Mouse (Mus musculus) MEL (cell line): ENCODE measurements around the gene Grhl3. TPM values are rescaled to one million over a fixed set of nuclear protein-coding genes. Genes with fewer than 3 reads are reported as not detected.

Experiments
- DNase-seq: peaks from one replicate; pipeline ENCODE4 v3.0.0; 2011; ENCODE audit warnings: low read depth, low spot score
- H3K27ac ChIP-seq: 2 replicates; pipeline ENCODE4 v1.5.1; 2012; ENCODE audit warnings: low read depth, mild to moderate bottlenecking, control low read depth, low read length, moderate library complexity; ENCODE audit not compliant: control insufficient read depth
- H3K27me3 ChIP-seq, 2 experiments: fragments of 150-350 bp in 1 of 2; sonication (generic) in 1 of 2; 2 replicates each; pipeline ENCODE4 v1.6.1; 2012; ENCODE audit warnings: low read length in 2 of 2, mild to moderate bottlenecking in 2 of 2, improper control_type of control experiment in 1 of 2, moderate library complexity in 1 of 2; ENCODE audit not compliant: insufficient read depth in 2 of 2, control insufficient read depth in 1 of 2
- H3K36me3 ChIP-seq, 2 experiments: 2 replicates each; pipeline ENCODE4 v1.6.1; 2012 to 2014; ENCODE audit warnings: low read length in 2 of 2, improper control_type of control experiment in 1 of 2, inconsistent platforms in 1 of 2, mild to moderate bottlenecking in 1 of 2; ENCODE audit not compliant: insufficient read depth in 2 of 2, control insufficient read depth in 1 of 2
- H3K4me1 ChIP-seq, 2 experiments: fragments of 150-350 bp in 1 of 2; sonication (generic) in 1 of 2; 2 replicates each; pipeline ENCODE4 v1.6.1; 2012; ENCODE audit warnings: low read length in 2 of 2, improper control_type of control experiment in 1 of 2, mild to moderate bottlenecking in 1 of 2; ENCODE audit not compliant: insufficient read depth in 2 of 2, control insufficient read depth in 1 of 2
- H3K4me3 ChIP-seq, 2 experiments: fragments of 150-350 bp in 1 of 2; sonication (generic) in 1 of 2; 2 replicates each; pipeline ENCODE4 v1.5.1; 2012; ENCODE audit warnings: low read depth in 2 of 2, low read length in 2 of 2, mild to moderate bottlenecking in 2 of 2, moderate library complexity in 2 of 2, control low read depth in 1 of 2, improper control_type of control experiment in 1 of 2; ENCODE audit not compliant: control insufficient read depth in 1 of 2, insufficient read depth in 1 of 2
- H3K79me2 ChIP-seq: 2 replicates; pipeline ENCODE4 v1.6.1; 2012; ENCODE audit warnings: mild to moderate bottlenecking, low read length, moderate library complexity; ENCODE audit not compliant: control insufficient read depth, poor library complexity, insufficient read depth
- H3K9ac ChIP-seq: 2 replicates; pipeline ENCODE4 v1.6.1; 2012; ENCODE audit warnings: low read depth, mild to moderate bottlenecking, control low read depth, low read length, moderate library complexity; ENCODE audit not compliant: control insufficient read depth, poor library complexity, severe bottlenecking
- H3K9me3 ChIP-seq: fragments of 150-350 bp; sonication (generic); replicated peaks from 2 replicates; pipeline ENCODE4 v1.6.1; 2012; ENCODE audit warnings: mild to moderate bottlenecking, low read length, improper control_type of control experiment, moderate library complexity; ENCODE audit not compliant: insufficient read depth
- BHLHE40 ChIP-seq: IDR thresholded peaks from 2 replicates; pipeline ENCODE4 v1.6.1; 2012; ENCODE audit warnings: low read depth, mild to moderate bottlenecking, inconsistent platforms, low read length, improper control_type of control experiment, borderline replicate concordance
- CHD1 ChIP-seq: IDR thresholded peaks from 2 replicates; pipeline ENCODE4 v1.6.1; 2012; ENCODE audit warnings: low read depth, mild to moderate bottlenecking, inconsistent platforms, low read length, improper control_type of control experiment
- CTCF ChIP-seq, 3 experiments: IDR thresholded peaks in 2 of 3; conservative IDR thresholded peaks in 1 of 3; 2 replicates each; pipeline ENCODE4 v1.5.1; 2011 to 2012; ENCODE audit warnings: low read length in 3 of 3, low read depth in 2 of 3, mild to moderate bottlenecking in 2 of 3, improper control_type of control experiment in 1 of 3, inconsistent platforms in 1 of 3, mixed read lengths in 1 of 3, moderate library complexity in 1 of 3; ENCODE audit not compliant: control insufficient read depth in 1 of 3, insufficient read depth in 1 of 3, poor library complexity in 1 of 3, severe bottlenecking in 1 of 3
- E2F4 ChIP-seq: IDR thresholded peaks from 2 replicates; pipeline ENCODE4 v1.6.1; 2011; ENCODE audit warnings: low read depth, low read length, improper control_type of control experiment, borderline replicate concordance
- ETS1 ChIP-seq: IDR thresholded peaks from 2 replicates; pipeline ENCODE4 v1.6.1; 2012; ENCODE audit warnings: low read depth, mild to moderate bottlenecking, inconsistent platforms, low read length, improper control_type of control experiment, moderate library complexity
- JUND ChIP-seq: IDR thresholded peaks from 2 replicates; pipeline ENCODE4 v1.6.1; 2011; ENCODE audit warnings: low read depth, mild to moderate bottlenecking, improper control_type of control experiment, low read length
- MAFK ChIP-seq: IDR thresholded peaks from 2 replicates; pipeline ENCODE4 v1.6.1; 2011; ENCODE audit warnings: low read depth, mild to moderate bottlenecking, low read length, improper control_type of control experiment, borderline replicate concordance
- MAZ ChIP-seq: IDR thresholded peaks from 2 replicates; pipeline ENCODE4 v1.6.1; 2012; ENCODE audit warnings: low read depth, mild to moderate bottlenecking, inconsistent platforms, low read length, improper control_type of control experiment
- MYB ChIP-seq: IDR thresholded peaks from 2 replicates; pipeline ENCODE4 v1.6.1; 2011; ENCODE audit warnings: mild to moderate bottlenecking, low read depth, low read length, improper control_type of control experiment
- MYC ChIP-seq: IDR thresholded peaks from 2 replicates; pipeline ENCODE4 v1.6.1; 2011; ENCODE audit warnings: low read depth, mild to moderate bottlenecking, low read length, improper control_type of control experiment, moderate library complexity
- NELFE ChIP-seq: IDR thresholded peaks from 2 replicates; pipeline ENCODE4 v1.6.1; 2011; ENCODE audit warnings: low read depth, low read length, improper control_type of control experiment
- NRF1 ChIP-seq: IDR thresholded peaks from 2 replicates; pipeline ENCODE4 v1.6.1; 2014; ENCODE audit warnings: low read depth, mild to moderate bottlenecking, inconsistent platforms, low read length, improper control_type of control experiment, moderate library complexity; ENCODE audit not compliant: poor library complexity, insufficient read depth, severe bottlenecking
- POLR2AphosphoS5 ChIP-seq: IDR thresholded peaks from 2 replicates; pipeline ENCODE4 v1.6.1; 2012; ENCODE audit warnings: low read depth, borderline replicate concordance, mild to moderate bottlenecking, inconsistent platforms, low read length, moderate library complexity, mixed read lengths
- RCOR1 ChIP-seq: IDR thresholded peaks from 2 replicates; pipeline ENCODE4 v1.6.1; 2012; ENCODE audit warnings: low read depth, mild to moderate bottlenecking, inconsistent platforms, low read length, improper control_type of control experiment
- SMC3 ChIP-seq: IDR thresholded peaks from 2 replicates; pipeline ENCODE4 v1.6.1; 2011; ENCODE audit warnings: low read depth, low read length, improper control_type of control experiment
- TAL1 ChIP-seq: IDR thresholded peaks from 2 replicates; pipeline ENCODE4 v1.6.1; 2012; ENCODE audit warnings: mild to moderate bottlenecking, inconsistent platforms, low read length, moderate library complexity, mixed read lengths
- TCF12 ChIP-seq: IDR thresholded peaks from 2 replicates; pipeline ENCODE4 v1.6.1; 2014; ENCODE audit warnings: low read depth, mild to moderate bottlenecking, inconsistent platforms, low read length, improper control_type of control experiment, moderate library complexity
- USF2 ChIP-seq, 2 experiments: IDR thresholded peaks; 2 replicates each; pipeline ENCODE4 v1.6.1; 2011 to 2012; ENCODE audit warnings: improper control_type of control experiment in 2 of 2, low read length in 2 of 2, borderline replicate concordance in 1 of 2, inconsistent platforms in 1 of 2, low read depth in 1 of 2, mild to moderate bottlenecking in 1 of 2; ENCODE audit not compliant: insufficient read depth in 1 of 2
- ZC3H11A ChIP-seq: IDR thresholded peaks from 2 replicates; pipeline ENCODE4 v1.6.1; 2012; ENCODE audit warnings: low read depth, mild to moderate bottlenecking, inconsistent platforms, low read length, improper control_type of control experiment
- ZMIZ1 ChIP-seq: IDR thresholded peaks from 2 replicates; pipeline ENCODE4 v1.6.1; 2012; ENCODE audit warnings: low read depth, mild to moderate bottlenecking, inconsistent platforms, low read length, improper control_type of control experiment, moderate library complexity
- polyA plus RNA-seq, 2 experiments: library from polyadenylated mRNA; stranded (reverse) in 1 of 2; unstranded in 1 of 2; fragments of >175 nt in 1 of 2; fragments of >200 nt in 1 of 2; gene quantifications; 2 replicates each; pipeline versions ENCODE4 v1.2.1 to v1.2.4; 2012; ENCODE audit warnings: low replicate concordance in 2 of 2, low read depth in 1 of 2; ENCODE audit not compliant: insufficient read length in 2 of 2, insufficient read depth in 1 of 2, missing spikeins in 1 of 2
- total RNA-seq: library from RNA; depleted of rRNA; stranded (reverse); fragments of 300-350 nt; gene quantifications from 2 replicates; pipeline ENCODE4 v1.2.3, GENCODE M21; 2012

Gene Grhl3
- total and polyA plus RNA-seq, 3 experiments = not detected

GRCm38 (mm10) chr4:135569201-135569600 is 4.2 kb downstream of the Grhl3 start:
- peaks cover 3 to 29% of the 10 kb centered on the region in 2 experiments; a peak in 3 of 4 replicates for H3K4me1 ChIP-seq
- no peaks in the 10 kb centered on the region for H3K9me3 ChIP-seq
- peaks cover 0 to 2% of the 10 kb centered on the region in 2 experiments; a peak in 1 of 4 replicates for H3K27me3 ChIP-seq
- no peak overlapping the region for H3K27ac ChIP-seq
- DNase-seq = no peak
- H3K9ac ChIP-seq = no peak overlapping the region
- H3K4me3 ChIP-seq = no peak overlapping the region
- peaks cover 0 to 11% of the 10 kb centered on the region in 2 experiments; a peak in 2 of 4 replicates for H3K36me3 ChIP-seq
- TF ChIP-seq SMC3 = no peak
- TF ChIP-seq MAZ = no peak
- no peak for TF ChIP-seq USF2 (IDR thresholded peaks at IDR 0.05; ENCODE audit: borderline replicate concordance in 1 of 2, insufficient read depth in 1 of 2, low read depth in 1 of 2, low read length in 2 of 2)
- no peak for TF ChIP-seq NELFE
- TF ChIP-seq POLR2AphosphoS5 = no peak
- TF ChIP-seq CTCF (IDR thresholded peaks at IDR 0.05 in 2 of 3, conservative IDR thresholded peaks at IDR 0.05 in 1 of 3; ENCODE audit: control insufficient read depth in 1 of 3, insufficient read depth in 1 of 3, low read depth in 2 of 3, low read length in 3 of 3, poor library complexity in 1 of 3, severe bottlenecking in 1 of 3) = no peak
- TF ChIP-seq E2F4 = no peak
- TF ChIP-seq MAFK = no peak
- no peak for TF ChIP-seq CHD1
- TF ChIP-seq ZC3H11A = no peak
- no peak for TF ChIP-seq TCF12
- TF ChIP-seq BHLHE40 = no peak
- no peak for TF ChIP-seq NRF1
- no peak for TF ChIP-seq ETS1
- TF ChIP-seq MYC = no peak
- no peak for TF ChIP-seq JUND
- TF ChIP-seq MYB = no peak
- TF ChIP-seq ZMIZ1 = no peak
- no peak for TF ChIP-seq TAL1
- no peaks in the 10 kb centered on the region for H3K79me2 ChIP-seq

- H3K27me3 ChIP-seq = peaks cover 0 to 2% of the 10 kb centered on the region in 2 experiments; a peak in 2 of 4 replicates
- H3K9me3 ChIP-seq = no peaks in the 10 kb centered on the region
- no peak overlapping the region for H3K4me3 ChIP-seq
- H3K27ac ChIP-seq = no peak overlapping the region
- peaks cover 3 to 29% of the 10 kb centered on the region in 2 experiments; a peak in 3 of 4 replicates for H3K4me1 ChIP-seq
- no peak overlapping the region for H3K9ac ChIP-seq
- H3K36me3 ChIP-seq = peaks cover 0 to 11% of the 10 kb centered on the region in 2 experiments; a peak in 2 of 4 replicates
- TF ChIP-seq RCOR1 = no peak
- TF ChIP-seq POLR2AphosphoS5 = no peak
- no peak for TF ChIP-seq BHLHE40
- no peaks in the 10 kb centered on the region for H3K79me2 ChIP-seq
- DNase-seq = no peak
Observed at GRCm38 (mm10) chr4:135567484-135567883, 5.9 kb downstream of the Grhl3 start.
